In genomic region chr4:4464130-4464700, GRCm38 (mm10) we compare ENCODE assay signal across 19 mouse cellular contexts.
DNase-seq lines count a peak whose midpoint lies in the region; ATAC-seq and TF ChIP-seq lines count a peak whose summit lies in the region.
"Had no signal": no experiment of that assay in that cellular context is flagged by ENCODE, and none has a peak within 500 bp of the region (broad histone marks: within the 10 kb centered on the region; RNA-seq: fewer than 3 reads in every experiment).

No protein-coding gene starts in this region.

- no peak overlapping the region for H3ac ChIP-seq in myocyte (ENCODE audit: control insufficient read depth, insufficient read length)

- no peak for DNase-seq in heart, embryonic 10.5 days (ENCODE audit: low spot score)
- DNase-seq in CH12.LX (ENCODE audit: extremely low read depth) = no peak
- DNase-seq in left cerebral cortex, adult 9 months (ENCODE audit: low spot score in 2 of 2) = no peak
- DNase-seq: adrenal gland, postnatal 10 days; gastrocnemius, adult 2 months; kidney, adult 8-10 months; kidney, postnatal 25 days; liver, postnatal 0 days; right cerebral cortex, adult 18-20 months; thymus, postnatal 36 days had no signal

- H3K27ac ChIP-seq in heart, embryonic 14.5 days (replicated peaks in 1 of 2; ENCODE audit: control insufficient read depth in 1 of 2, insufficient read depth in 1 of 2, low read depth in 2 of 2, low read length in 2 of 2) = no peak overlapping the region
- no peak overlapping the region for H3K27ac ChIP-seq in heart, embryonic 10.5 days
- H3K27ac ChIP-seq in CH12.LX (ENCODE audit: insufficient read depth, low read depth) = no peak overlapping the region
- peak overlapping the region; percentile 73 for H3K27ac ChIP-seq in lung, embryonic 16.5 days (ENCODE audit: low read length)
- no peak overlapping the region for H3K27ac ChIP-seq in forebrain, embryonic 15.5 days (replicated peaks)
- H3K27ac ChIP-seq: embryonic facial prominence, embryonic 13.5 days; gastrocnemius, adult 2 months; heart, embryonic 13.5 days; midbrain, embryonic 10.5 days; neural tube, embryonic 12.5 days had no signal

- 0 out of 2 replicates have a peak, but pooled peaks have one; percentile 39 for ATAC-seq in heart, embryonic 14.5 days (ENCODE audit: insufficient number of reproducible peaks, insufficient read depth, low FRiP score, low read depth)
- peak; percentile 99 for ATAC-seq in lung, embryonic 16.5 days (ENCODE audit: low read depth)
- no peak for ATAC-seq in forebrain, embryonic 15.5 days (replicated peaks)
- ATAC-seq: hindbrain, embryonic 16.5 days; liver, postnatal 0 days had no signal

- no peaks in the 10 kb centered on the region for H3K27me3 ChIP-seq in heart, embryonic 14.5 days (ENCODE audit: control insufficient read depth, insufficient read depth, low read length)
- H3K27me3 ChIP-seq in heart, embryonic 10.5 days (ENCODE audit: insufficient read depth, poor library complexity, severe bottlenecking) = no peaks in the 10 kb centered on the region
- H3K27me3 ChIP-seq in CH12.LX (replicated peaks) (no peaks in the 10 kb centered on the region), myocyte (ENCODE audit: control insufficient read depth, insufficient read depth, insufficient read length) (no peaks in the 10 kb centered on the region)
- no peaks in the 10 kb centered on the region for H3K27me3 ChIP-seq in lung, embryonic 16.5 days (ENCODE audit: control insufficient read depth, insufficient read depth, low read depth, low read length)
- H3K27me3 ChIP-seq in forebrain, embryonic 15.5 days = no peaks in the 10 kb centered on the region
- H3K27me3 ChIP-seq: embryonic facial prominence, embryonic 13.5 days; heart, embryonic 13.5 days; neural tube, embryonic 12.5 days had no signal

- dilution Hi-C loops in CH12.LX (cut with MboI; ENCODE audit: extremely low pct_ligation_motif_present, extremely low pct_unique_long_range_greater_than_20kb, low sequenced_read_pairs) = no loop called here

- in situ Hi-C loops in CH12.LX (cut with MboI; ENCODE audit: low pct_ligation_motif_present, low pct_unique_long_range_greater_than_20kb, low sequenced_read_pairs) = no loop called here

- no peak for TF ChIP-seq POLR2A in CH12.LX (IDR thresholded peaks at IDR 0.05; ENCODE audit: low read depth, low read length)
- TF ChIP-seq POLR2A in myocyte (IDR thresholded peaks at IDR 0.05; ENCODE audit: insufficient read length, low read depth) = no peak

- no peaks in the 10 kb centered on the region for H3K9me3 ChIP-seq in heart, embryonic 14.5 days (ENCODE audit: control insufficient read depth, low read length)
- H3K9me3 ChIP-seq in heart, embryonic 10.5 days = no peaks in the 10 kb centered on the region
- H3K9me3 ChIP-seq in CH12.LX (replicated peaks; ENCODE audit: low read length) = no peaks in the 10 kb centered on the region
- peaks cover 6% of the 10 kb centered on the region; the same call in 1 of the 2 replicates for H3K9me3 ChIP-seq in lung, embryonic 16.5 days (ENCODE audit: control insufficient read depth, low read length)
- H3K9me3 ChIP-seq in forebrain, embryonic 15.5 days = no peaks in the 10 kb centered on the region
- H3K9me3 ChIP-seq: neural tube, embryonic 12.5 days had no signal

- no peak for TF ChIP-seq EP300 in CH12.LX (IDR thresholded peaks at IDR 0.05; ENCODE audit: low read length)

- 0 out of 4 replicates have a peak, but pooled peaks cover 0 to 2% of the 10 kb centered on the region in 2 experiments for H3K4me1 ChIP-seq in heart, embryonic 14.5 days (ENCODE audit: control insufficient read depth in 2 of 2, insufficient read depth in 2 of 2, low read length in 2 of 2)
- H3K4me1 ChIP-seq in heart, embryonic 10.5 days = no peaks in the 10 kb centered on the region
- peaks cover 0 to 5% of the 10 kb centered on the region in 2 experiments; a peak in 1 of 4 replicates for H3K4me1 ChIP-seq in CH12.LX (ENCODE audit: control insufficient read depth in 1 of 2, insufficient read depth in 2 of 2)
- no peaks in the 10 kb centered on the region for H3K4me1 ChIP-seq in lung, embryonic 16.5 days (replicated peaks; ENCODE audit: control insufficient read depth, insufficient read depth, low read length)
- no peaks in the 10 kb centered on the region for H3K4me1 ChIP-seq in forebrain, embryonic 15.5 days
- H3K4me1 ChIP-seq: embryonic facial prominence, embryonic 13.5 days; heart, embryonic 13.5 days; midbrain, embryonic 10.5 days; neural tube, embryonic 12.5 days had no signal

- no peaks in the 10 kb centered on the region for H3K36me3 ChIP-seq in heart, embryonic 14.5 days (ENCODE audit: control insufficient read depth, insufficient read depth, low read length)
- no peaks in the 10 kb centered on the region for H3K36me3 ChIP-seq in heart, embryonic 10.5 days
- H3K36me3 ChIP-seq in CH12.LX (replicated peaks in 1 of 2; ENCODE audit: control insufficient read depth in 1 of 2, insufficient read depth in 1 of 2, low read length in 1 of 2) = no peaks in the 10 kb centered on the region
- no peaks in the 10 kb centered on the region for H3K36me3 ChIP-seq in lung, embryonic 16.5 days (ENCODE audit: control insufficient read depth, insufficient read depth, low read length)
- no peaks in the 10 kb centered on the region for H3K36me3 ChIP-seq in myocyte (ENCODE audit: control insufficient read depth, insufficient read depth)
- no peaks in the 10 kb centered on the region for H3K36me3 ChIP-seq in forebrain, embryonic 15.5 days
- H3K36me3 ChIP-seq: embryonic facial prominence, embryonic 13.5 days; heart, embryonic 13.5 days; midbrain, embryonic 10.5 days; neural tube, embryonic 12.5 days had no signal

- no peak for TF ChIP-seq CTCF in CH12.LX (conservative IDR thresholded peaks at IDR 0.05 in 1 of 2, IDR thresholded peaks at IDR 0.05 in 1 of 2; ENCODE audit: low read depth in 2 of 2, low read length in 2 of 2)

- no peak for TF ChIP-seq RAD21 in CH12.LX (IDR thresholded peaks at IDR 0.05; ENCODE audit: low read depth, low read length)

- H3K4me2 ChIP-seq in heart, embryonic 14.5 days (ENCODE audit: low read length) = no peak overlapping the region
- H3K4me2 ChIP-seq in CH12.LX (ENCODE audit: insufficient read depth, low read depth, poor library complexity, severe bottlenecking) (0 out of 2 replicates have a peak overlapping the region, but pooled peaks have one; percentile 15), myocyte (ENCODE audit: low read depth) (peak overlapping the region; percentile 18)
- no peak overlapping the region for H3K4me2 ChIP-seq in lung, embryonic 16.5 days (ENCODE audit: low read depth, low read length)
- no peak overlapping the region for H3K4me2 ChIP-seq in forebrain, embryonic 15.5 days (replicated peaks)
- H3K4me2 ChIP-seq: embryonic facial prominence, embryonic 13.5 days; heart, embryonic 13.5 days; neural tube, embryonic 12.5 days had no signal

- no peak overlapping the region for H3K9ac ChIP-seq in heart, embryonic 14.5 days (ENCODE audit: low read length)
- H3K9ac ChIP-seq in CH12.LX (ENCODE audit: insufficient read depth, low read depth) = no peak overlapping the region
- no peak overlapping the region for H3K9ac ChIP-seq in lung, embryonic 16.5 days (ENCODE audit: low read length)
- H3K9ac ChIP-seq in forebrain, embryonic 15.5 days (replicated peaks) = no peak overlapping the region
- H3K9ac ChIP-seq: embryonic facial prominence, embryonic 13.5 days; heart, embryonic 13.5 days; liver, postnatal 0 days; neural tube, embryonic 12.5 days had no signal

- 40% methylated on average over 4 of the region's 4 CpGs for WGBS in heart, embryonic 14.5 days
- 56% methylated on average over 4 of the region's 4 CpGs for WGBS in heart, embryonic 10.5 days
- 21% methylated on average over 4 of the region's 4 CpGs for WGBS in lung, embryonic 16.5 days
- WGBS in forebrain, embryonic 15.5 days = 68% methylated on average over 4 of the region's 4 CpGs

- no peak overlapping the region for H3K4me3 ChIP-seq in heart, embryonic 14.5 days (ENCODE audit: control insufficient read depth in 1 of 2, insufficient read depth in 1 of 2, low read depth in 1 of 2, low read length in 2 of 2)
- H3K4me3 ChIP-seq in heart, embryonic 10.5 days = no peak overlapping the region
- H3K4me3 ChIP-seq in CH12.LX (replicated peaks in 1 of 3; ENCODE audit: low read depth in 2 of 3, low read length in 2 of 3, poor library complexity in 1 of 3) = no peak overlapping the region
- H3K4me3 ChIP-seq in lung, embryonic 16.5 days (ENCODE audit: low read length) = no peak overlapping the region
- H3K4me3 ChIP-seq in myocyte = no peak overlapping the region
- H3K4me3 ChIP-seq in forebrain, embryonic 15.5 days = no peak overlapping the region
- H3K4me3 ChIP-seq: embryonic facial prominence, embryonic 13.5 days; gastrocnemius, adult 2 months; heart, embryonic 13.5 days; midbrain, embryonic 10.5 days; neural tube, embryonic 12.5 days had no signal

- no peaks in the 10 kb centered on the region for H3K79me2 ChIP-seq in CH12.LX (replicated peaks; ENCODE audit: control insufficient read depth, extremely low read depth, insufficient read depth, poor library complexity, severe bottlenecking)
- H3K79me2 ChIP-seq in myocyte (ENCODE audit: control insufficient read depth, insufficient read depth) = no peaks in the 10 kb centered on the region

TF ChIP-seq in CH12.LX, 34 proteins besides CTCF, POLR2A, EP300 and RAD21:
- TF ChIP-seq USF1 (IDR thresholded peaks at IDR 0.05; ENCODE audit: low read depth, low read length) (no peak), MEF2A (IDR thresholded peaks at IDR 0.05; ENCODE audit: borderline replicate concordance, low read depth, low read length) (peak; percentile 65; the same call in 1 of the 2 replicates)

TF ChIP-seq in myocyte, 11 proteins besides CTCF, POLR2A, EP300 and RAD21:
- peak in 1 of 3 experiments; percentile 19 for TF ChIP-seq MYOG (IDR thresholded peaks at IDR 0.05; ENCODE audit: control insufficient read depth in 1 of 3, insufficient read depth in 1 of 3, insufficient read length in 2 of 3, low read depth in 2 of 3)
- TF ChIP-seq MAX (IDR thresholded peaks at IDR 0.05; ENCODE audit: low read depth) = no peak
- TF ChIP-seq REST (IDR thresholded peaks at IDR 0.05; ENCODE audit: insufficient read depth, insufficient read length) = no peak

Comparison
In these comparisons a context has a peak if more than half of its experiments do, and no peak if none do; other contexts are left out.
1. H3K4me2 ChIP-seq: peak in CH12.LX (single experiment) and myocyte (single experiment); none in heart, embryonic 14.5 days (single experiment), lung, embryonic 16.5 days (single experiment) and forebrain, embryonic 15.5 days (single experiment).